Comparison of ENCODE assay signal across 17 mouse cellular contexts in genomic region chr15:93712594-93712993, GRCm38 (mm10).
A peak's percentile ranks its signal among the peaks of the same experiment; 100 is the strongest.
DNase-seq lines count a peak whose midpoint lies in the region; ATAC-seq lines count a peak whose summit lies in the region.
"Had no signal": no experiment of that assay in that cellular context is flagged by ENCODE, and none has a peak within 500 bp of the region (broad histone marks: within the 10 kb centered on the region; RNA-seq: fewer than 3 reads in every experiment).

No protein-coding gene starts in this region.

- H3K4me2 ChIP-seq in lung, embryonic 16.5 days (ENCODE audit: low read depth, low read length): no peak overlapping the region
- H3K4me2 ChIP-seq: hindbrain, embryonic 14.5 days; liver, embryonic 15.5 days had no signal

- H3K4me3 ChIP-seq in lung, embryonic 16.5 days (ENCODE audit: low read length): no peak overlapping the region
- H3K4me3 ChIP-seq: erythroblast, embryonic 14.5 days; heart, embryonic 10.5 days; layer of hippocampus, adult 2 months; liver, embryonic 15.5 days had no signal

- ATAC-seq in lung, embryonic 16.5 days (ENCODE audit: low read depth): no peak

- peak overlapping the region; percentile 84 for H3K27ac ChIP-seq in lung, embryonic 16.5 days (ENCODE audit: low read length)
- H3K27ac ChIP-seq: heart, embryonic 10.5 days; hindbrain, embryonic 14.5 days; layer of hippocampus, adult 2 months; liver, embryonic 15.5 days had no signal

- DNase-seq in kidney, postnatal 14 days: peak; percentile 28
- no peak for DNase-seq in kidney, adult 8-10 months
- peak; percentile 86 for DNase-seq in T-cell, adult 2 months (ENCODE audit: low spot score)
- peak; percentile 89 for DNase-seq in thymus, postnatal 0 days (ENCODE audit: low spot score)
- DNase-seq in testis, postnatal 14 days (ENCODE audit: low spot score): no peak
- no peak for DNase-seq in adrenal gland, postnatal 36 days
- DNase-seq in adrenal gland, postnatal 4 days (ENCODE audit: low spot score in 2 of 2): no peak
- DNase-seq: cerebellum, postnatal 25 days; midbrain, embryonic 14.5 days; right cerebral cortex, postnatal 14 days had no signal

- no peaks in the 10 kb centered on the region for H3K9me3 ChIP-seq in lung, embryonic 16.5 days (ENCODE audit: control insufficient read depth, low read length)
- H3K9me3 ChIP-seq: heart, embryonic 10.5 days; liver, embryonic 15.5 days had no signal

- H3K36me3 ChIP-seq in lung, embryonic 16.5 days (ENCODE audit: control insufficient read depth, insufficient read depth, low read length): no peaks in the 10 kb centered on the region
- H3K36me3 ChIP-seq: G1E; heart, embryonic 10.5 days; liver, embryonic 15.5 days had no signal

- H3K4me1 ChIP-seq in lung, embryonic 16.5 days (replicated peaks; ENCODE audit: control insufficient read depth, insufficient read depth, low read length): peaks cover 27% of the 10 kb centered on the region
- H3K4me1 ChIP-seq: liver, embryonic 15.5 days had no signal

- no peak overlapping the region for H3K9ac ChIP-seq in lung, embryonic 16.5 days (ENCODE audit: low read length)
- H3K9ac ChIP-seq: hindbrain, embryonic 14.5 days; liver, embryonic 15.5 days had no signal

- H3K27me3 ChIP-seq in lung, embryonic 16.5 days (ENCODE audit: control insufficient read depth, insufficient read depth, low read depth, low read length): no peaks in the 10 kb centered on the region
- H3K27me3 ChIP-seq: liver, embryonic 15.5 days had no signal

- 45% methylated on average over 10 of the region's 10 CpGs for WGBS in lung, embryonic 16.5 days

Comparison
In these comparisons a context has a peak if more than half of its experiments do, and no peak if none do; other contexts are left out.
1. DNase-seq: peak in kidney, postnatal 14 days (single experiment), T-cell, adult 2 months (single experiment) and thymus, postnatal 0 days (single experiment); none in kidney, adult 8-10 months (0 of 2), testis, postnatal 14 days (single experiment), adrenal gland, postnatal 36 days (0 of 2) and adrenal gland, postnatal 4 days (0 of 2).